Mouse (Mus musculus) liver, embryonic 13.5 days (tissue): Measurements from ENCODE around the gene Gm43951. TPM values are rescaled to one million over a fixed set of nuclear protein-coding genes. Genes with fewer than 3 reads are reported as not detected.
"Not testable (repeated sequence)": the region's sequence is repeated elsewhere in the genome, so short reads cannot be mapped to it uniquely, and the experiment has no call there.

Source experiments
- ATAC-seq: fragments of 200-750 bp; cut with Nextera tagmentation; 2 replicates; pipeline ENCODE4 v1.8.0; 2017; ENCODE audit warnings: low read depth, mild to moderate bottlenecking, moderate number of reproducible peaks, moderate library complexity
- DNase-seq: peaks from one replicate; pipeline ENCODE4 v3.0.0; 2022
- H3K27ac ChIP-seq: fragments of 300-500 bp; sonication (generic); 2 replicates; pipeline ENCODE4 v1.5.1; 2015; ENCODE audit warnings: moderate library complexity, mild to moderate bottlenecking, inconsistent platforms
- H3K27me3 ChIP-seq: fragments of 300-500 bp; sonication (generic); 2 replicates; pipeline ENCODE4 v1.6.1; 2015; ENCODE audit warnings: mild to moderate bottlenecking, inconsistent platforms
- H3K36me3 ChIP-seq: fragments of 300-500 bp; sonication (generic); 2 replicates; pipeline ENCODE4 v1.6.1; 2015; ENCODE audit warnings: mild to moderate bottlenecking, inconsistent platforms
- H3K4me1 ChIP-seq: fragments of 300-500 bp; sonication (generic); replicated peaks from 2 replicates; pipeline ENCODE4 v1.6.1; 2015; ENCODE audit warnings: inconsistent platforms
- H3K4me2 ChIP-seq: fragments of 300-500 bp; sonication (generic); 2 replicates; pipeline ENCODE4 v1.6.1; 2015; ENCODE audit warnings: inconsistent platforms, mild to moderate bottlenecking, moderate library complexity
- H3K4me3 ChIP-seq: fragments of 300-500 bp; sonication (generic); replicated peaks from 2 replicates; pipeline ENCODE4 v1.5.1; 2015; ENCODE audit warnings: mild to moderate bottlenecking, inconsistent platforms
- H3K9ac ChIP-seq: fragments of 300-500 bp; sonication (generic); 2 replicates; pipeline ENCODE4 v1.6.1; 2015; ENCODE audit warnings: mild to moderate bottlenecking, inconsistent platforms
- H3K9me3 ChIP-seq: fragments of 300-500 bp; sonication (generic); replicated peaks from 2 replicates; pipeline ENCODE4 v1.6.1; 2016; ENCODE audit warnings: inconsistent platforms
- WGBS: fragments of 180-500 bp; shearing (Covaris S2); methylation state at CpG from one replicate; pipeline ENCODE4 v1.1.7; 2015; ENCODE audit not compliant: insufficient replicate concordance; 5-methylcytosine and 5-hydroxymethylcytosine counted together
- polyA plus RNA-seq: library from polyadenylated mRNA; unstranded; fragments of >200 nt; fragmentation: Nextera tagmentation; extraction: Ambion mirVana; gene quantifications from 2 replicates; pipeline ENCODE4 v1.2.1, GENCODE M21; 2015

Gm43951 gene
- polyA plus RNA-seq, 1 experiment from 2014 or later = not detected

DNA sequence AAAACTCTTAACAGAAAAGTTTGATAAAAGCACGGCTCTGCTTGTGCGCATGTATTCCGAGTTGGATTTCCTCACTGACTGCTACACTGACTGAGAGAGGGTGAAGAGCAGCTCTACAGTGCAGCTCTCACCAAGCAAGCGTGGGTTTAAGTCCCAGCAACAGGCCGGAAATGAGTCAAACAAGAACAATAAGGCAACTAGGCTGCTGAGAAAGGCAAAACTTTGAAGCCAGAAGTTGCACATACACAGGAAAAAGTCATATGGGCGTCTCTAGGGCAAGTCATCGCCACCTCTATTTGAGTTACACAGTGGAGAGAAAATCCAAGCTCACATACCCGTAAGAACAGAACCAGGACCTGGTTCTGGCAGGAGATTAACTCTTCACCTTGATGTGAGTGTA, 10.1 kb downstream of the Gm43951 start:
- H3K36me3 ChIP-seq = peaks cover 27% of the 10 kb centered on the region
- H3K9ac ChIP-seq = no peak overlapping the region
- no peak overlapping the region for H3K27ac ChIP-seq
- no peak overlapping the region for H3K4me3 ChIP-seq
- H3K9me3 ChIP-seq = no peaks in the 10 kb centered on the region
- no peaks in the 10 kb centered on the region for H3K27me3 ChIP-seq
- 75% methylated on average over 8 of the region's 8 CpGs for WGBS
- ATAC-seq (no peak), DNase-seq (no peak)
- 0 out of 2 replicates have a peak, but pooled peaks cover 3% of the 10 kb centered on the region for H3K4me1 ChIP-seq
- H3K4me2 ChIP-seq = no peak overlapping the region

DNA sequence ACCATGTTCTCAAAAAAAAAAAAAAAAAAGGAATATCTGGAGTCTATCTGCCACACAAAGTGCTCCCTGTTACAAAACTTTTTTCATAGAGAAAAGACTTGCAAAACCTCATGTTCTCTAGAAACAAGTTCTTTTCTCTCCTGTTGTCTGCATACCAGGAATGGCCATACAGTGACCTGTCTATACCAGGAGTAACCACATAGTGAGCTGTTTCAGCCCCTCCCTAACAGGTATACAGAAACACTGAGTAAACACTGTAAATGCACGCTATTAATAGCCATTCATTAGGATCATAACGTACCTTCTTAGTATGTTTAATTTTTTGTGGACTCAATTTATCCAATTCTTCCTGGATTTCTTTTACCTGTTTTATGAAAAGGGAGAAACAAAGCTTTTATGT, 12.4 kb downstream of the Gm43951 start:
- 76% methylated on average over 2 of the region's 2 CpGs for WGBS
- H3K27me3 ChIP-seq = no peaks in the 10 kb centered on the region
- H3K4me3 ChIP-seq = no peak overlapping the region
- ATAC-seq (no peak), DNase-seq (no peak)
- peaks cover 36% of the 10 kb centered on the region for H3K36me3 ChIP-seq
- H3K4me2 ChIP-seq = no peak overlapping the region
- no peaks in the 10 kb centered on the region for H3K9me3 ChIP-seq
- H3K27ac ChIP-seq = no peak overlapping the region
- no peak overlapping the region for H3K9ac ChIP-seq
- 0 out of 2 replicates have a peak, but pooled peaks cover 3% of the 10 kb centered on the region for H3K4me1 ChIP-seq

- no peak overlapping the region for H3K4me2 ChIP-seq
- H3K36me3 ChIP-seq = peaks cover 26% of the 10 kb centered on the region
- DNase-seq (no peak), ATAC-seq (no peak)
- WGBS = 74% methylated on average over 1 of the region's 1 CpGs
- H3K4me1 ChIP-seq = no peaks in the 10 kb centered on the region
- no peak overlapping the region for H3K27ac ChIP-seq
- no peaks in the 10 kb centered on the region for H3K9me3 ChIP-seq
- no peak overlapping the region for H3K4me3 ChIP-seq
- H3K9ac ChIP-seq = no peak overlapping the region
- H3K27me3 ChIP-seq = no peaks in the 10 kb centered on the region
These were observed 15.8 kb downstream of the Gm43951 start for GRCm38 (mm10) chr11:72190857-72191256.

DNA sequence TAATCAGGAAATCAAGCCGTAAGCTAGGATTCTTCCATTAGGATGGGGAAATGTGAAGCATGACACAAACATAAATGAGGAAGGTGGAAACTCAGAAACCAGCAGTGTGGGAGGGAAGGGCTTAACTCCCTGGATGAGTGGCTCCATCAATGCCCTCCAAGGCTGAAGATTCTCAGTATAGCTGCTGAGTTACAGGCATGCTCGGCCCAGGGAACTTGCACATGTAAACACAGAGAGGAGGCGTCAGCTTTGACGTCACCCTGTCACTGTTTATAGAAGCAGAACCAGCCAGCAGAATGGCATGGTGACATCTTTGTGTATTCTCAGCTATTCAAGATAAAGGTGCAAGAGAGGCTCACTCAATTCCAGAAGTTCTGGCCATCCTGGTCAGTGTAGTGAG, 22.4 kb downstream of the Gm43951 start:
- no peak overlapping the region for H3K27ac ChIP-seq
- H3K4me2 ChIP-seq = no peak overlapping the region
- H3K27me3 ChIP-seq = no peaks in the 10 kb centered on the region
- H3K36me3 ChIP-seq = peaks cover 33% of the 10 kb centered on the region
- no peaks in the 10 kb centered on the region for H3K9me3 ChIP-seq
- H3K4me3 ChIP-seq = no peak overlapping the region
- no peaks in the 10 kb centered on the region for H3K4me1 ChIP-seq
- 75% methylated on average over 4 of the region's 4 CpGs for WGBS
- ATAC-seq = no peak
- no peak for DNase-seq
- H3K9ac ChIP-seq = no peak overlapping the region

DNA sequence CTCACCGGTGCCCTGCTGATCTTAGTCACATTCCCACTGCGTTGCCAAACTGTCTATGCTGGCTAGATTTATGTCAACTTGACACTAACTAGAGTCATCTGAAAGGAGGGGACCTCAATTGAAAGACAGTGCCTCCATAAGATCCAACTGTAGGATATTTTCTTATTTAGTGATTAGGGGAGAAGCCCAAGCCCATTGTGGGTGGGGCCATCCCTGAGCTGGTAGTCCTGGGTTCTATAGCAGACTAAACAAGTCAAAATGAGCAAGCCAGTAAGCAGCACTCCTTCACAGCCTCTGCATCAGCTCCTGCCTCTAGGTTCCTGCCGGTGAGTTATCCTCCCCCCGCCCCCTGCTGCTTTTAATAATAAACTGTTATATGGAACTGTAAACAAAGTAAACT, 25.5 kb downstream of the Gm43951 start:
- Histone ChIP-seq H3K9ac (no peak overlapping the region), H3K27ac (no peak overlapping the region), H3K4me3 (no peak overlapping the region), H3K4me1 (no peaks in the 10 kb centered on the region), H3K9me3 (no peaks in the 10 kb centered on the region), H3K4me2 (no peak overlapping the region), H3K27me3 (no peaks in the 10 kb centered on the region), H3K36me3 (peaks cover 35% of the 10 kb centered on the region)
- 82% methylated on average over 4 of the region's 4 CpGs for WGBS
- DNase-seq = no peak
- ATAC-seq = no peak

DNA sequence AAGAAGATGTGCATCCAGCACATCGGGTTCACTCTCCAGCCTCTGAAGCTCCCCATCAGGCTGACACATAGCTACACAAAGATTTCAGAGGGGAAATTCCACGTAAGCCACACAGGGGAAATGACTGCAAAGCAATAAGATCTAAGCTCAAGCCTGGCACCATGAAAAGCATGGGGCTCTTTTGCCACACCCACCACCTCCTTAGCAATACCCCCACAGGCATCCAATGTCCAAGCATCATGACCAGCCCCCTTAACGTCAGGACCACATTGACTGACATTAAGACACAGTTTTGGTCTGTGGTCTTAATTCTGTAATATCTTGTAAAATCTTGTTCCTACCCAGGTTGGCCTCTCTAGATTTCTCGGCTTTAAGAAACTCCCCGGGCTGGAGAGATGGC, 26.1 kb downstream of the Gm43951 start:
- H3K4me2 ChIP-seq = no peak overlapping the region
- H3K27me3 ChIP-seq = no peaks in the 10 kb centered on the region
- WGBS = 75% methylated on average over 5 of the region's 5 CpGs
- H3K27ac ChIP-seq = no peak overlapping the region
- H3K4me3 ChIP-seq = no peak overlapping the region
- H3K9ac ChIP-seq = no peak overlapping the region
- no peak for ATAC-seq
- peaks cover 40% of the 10 kb centered on the region for H3K36me3 ChIP-seq
- H3K9me3 ChIP-seq = no peaks in the 10 kb centered on the region
- no peaks in the 10 kb centered on the region for H3K4me1 ChIP-seq
- no peak for DNase-seq

DNA sequence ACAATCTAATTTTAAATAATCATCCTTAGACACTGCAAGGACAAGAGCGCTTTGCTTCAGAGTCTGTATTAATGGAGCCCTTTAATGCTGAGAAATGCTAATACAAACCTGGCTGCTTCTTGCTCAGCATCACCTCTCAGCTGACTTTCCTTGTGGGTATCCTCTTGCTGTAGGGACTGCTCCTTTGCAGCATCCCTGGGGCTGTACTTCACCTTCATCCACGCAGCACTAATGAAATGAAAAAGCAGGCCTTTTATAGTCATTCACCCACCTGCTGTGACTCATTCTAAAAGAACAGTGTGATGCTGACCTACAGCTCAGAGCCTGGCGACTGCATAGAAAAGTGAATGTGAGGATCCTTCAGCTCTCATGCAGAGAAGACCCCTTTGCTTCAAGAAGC, 30.1 kb downstream of the Gm43951 start:
- WGBS = 67% methylated on average over 3 of the region's 3 CpGs
- peaks cover 41% of the 10 kb centered on the region for H3K36me3 ChIP-seq

GRCm38 (mm10) chr11:72175966-72176365, 30.7 kb downstream of the Gm43951 start:
- H3K9me3 ChIP-seq = no peaks in the 10 kb centered on the region
- H3K4me1 ChIP-seq = no peaks in the 10 kb centered on the region
- peaks cover 38% of the 10 kb centered on the region for H3K36me3 ChIP-seq
- no peak overlapping the region for H3K27ac ChIP-seq
- WGBS = 81% methylated on average over 5 of the region's 5 CpGs
- H3K27me3 ChIP-seq = no peaks in the 10 kb centered on the region
- no peak overlapping the region for H3K4me2 ChIP-seq
- ATAC-seq (no peak), DNase-seq (no peak)
- no peak overlapping the region for H3K4me3 ChIP-seq
- no peak overlapping the region for H3K9ac ChIP-seq

More for the DNA sequence above, 30.1 kb downstream of the Gm43951 start:
- ATAC-seq (no peak), DNase-seq (no peak)
- H3K4me2 ChIP-seq = no peak overlapping the region
- no peak overlapping the region for H3K9ac ChIP-seq
- no peak overlapping the region for H3K27ac ChIP-seq
- H3K4me1 ChIP-seq = no peaks in the 10 kb centered on the region
- H3K4me3 ChIP-seq = no peak overlapping the region
- no peaks in the 10 kb centered on the region for H3K9me3 ChIP-seq
- no peaks in the 10 kb centered on the region for H3K27me3 ChIP-seq

- Histone ChIP-seq H3K9me3 (no peaks in the 10 kb centered on the region), H3K36me3 (peaks cover 38% of the 10 kb centered on the region), H3K4me2 (no peak overlapping the region), H3K27ac (no peak overlapping the region), H3K27me3 (no peaks in the 10 kb centered on the region), H3K4me1 (no peaks in the 10 kb centered on the region), H3K4me3 (no peak overlapping the region), H3K9ac (no peak overlapping the region)
- 84% methylated on average over 6 of the region's 6 CpGs for WGBS
- no peak for ATAC-seq
- no peak for DNase-seq
These were observed 31.9 kb downstream of the Gm43951 start for GRCm38 (mm10) chr11:72174721-72175120.

DNA sequence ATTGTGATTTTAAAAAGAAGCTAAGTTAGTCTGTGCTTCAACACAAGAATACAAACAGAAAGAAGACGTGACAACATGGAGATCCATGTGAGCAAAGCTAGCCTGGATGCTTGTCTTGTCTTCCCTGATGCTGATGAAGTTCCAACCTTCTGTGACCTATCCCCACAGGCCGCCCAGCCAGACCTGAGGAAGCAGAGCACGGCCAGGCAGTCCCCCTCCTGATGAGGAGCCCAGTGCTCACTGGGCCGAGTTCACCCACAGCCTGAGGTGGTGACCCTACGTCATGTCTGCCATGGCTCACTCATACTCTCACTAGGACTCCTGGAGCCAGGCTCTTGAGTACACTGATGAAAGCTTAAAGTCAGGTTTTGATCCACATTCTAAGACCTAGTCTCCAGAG, 33.1 kb downstream of the Gm43951 start:
- no peak overlapping the region for H3K27ac ChIP-seq
- H3K4me3 ChIP-seq = no peak overlapping the region
- H3K27me3 ChIP-seq = no peaks in the 10 kb centered on the region
- no peak overlapping the region for H3K9ac ChIP-seq
- DNase-seq = no peak
- no peak overlapping the region for H3K4me2 ChIP-seq
- H3K36me3 ChIP-seq = peaks cover 36% of the 10 kb centered on the region
- no peak for ATAC-seq
- no peaks in the 10 kb centered on the region for H3K4me1 ChIP-seq
- WGBS = 78% methylated on average over 5 of the region's 5 CpGs
- no peaks in the 10 kb centered on the region for H3K9me3 ChIP-seq

DNA sequence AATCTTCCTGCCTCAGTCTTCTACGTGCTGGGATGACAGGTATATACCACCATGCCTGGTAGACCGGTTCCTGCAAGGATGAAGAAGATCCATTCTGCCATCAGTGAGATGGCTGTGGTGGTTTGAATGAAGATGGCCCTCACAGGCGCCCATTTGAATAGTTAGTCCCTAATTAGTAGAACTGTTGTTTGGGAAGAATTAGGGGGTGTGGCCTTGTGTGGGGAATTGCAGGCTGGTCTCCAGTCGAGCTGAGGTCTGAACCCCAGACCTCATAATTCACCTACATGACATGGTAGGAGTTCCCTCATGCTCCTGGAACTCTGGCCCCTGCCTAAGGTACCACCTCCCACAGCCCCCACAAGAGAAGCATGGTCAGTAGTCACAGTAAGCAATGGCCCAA, 34.7 kb downstream of the Gm43951 start:
- H3K27ac ChIP-seq, H3K9me3 ChIP-seq, H3K27me3 ChIP-seq, DNase-seq, H3K4me3 ChIP-seq, H3K9ac ChIP-seq, H3K4me2 ChIP-seq, H3K4me1 ChIP-seq, ATAC-seq: not testable (repeated sequence)
- WGBS = 73% methylated on average over 4 of the region's 4 CpGs
- peaks cover 34% of the 10 kb centered on the region for H3K36me3 ChIP-seq

- H3K27me3 ChIP-seq = no peaks in the 10 kb centered on the region
- no peaks in the 10 kb centered on the region for H3K9me3 ChIP-seq
- no peaks in the 10 kb centered on the region for H3K4me1 ChIP-seq
- H3K9ac ChIP-seq = no peak overlapping the region
- ATAC-seq = peak; percentile 54; the same call in 1 of the 2 replicates
- whole genome bisulfite sequencing = 61% methylated on average over 4 of the region's 4 CpGs
- no peak overlapping the region for H3K4me3 ChIP-seq
- H3K27ac ChIP-seq = no peak overlapping the region
- peaks cover 38% of the 10 kb centered on the region for H3K36me3 ChIP-seq
- H3K4me2 ChIP-seq = no peak overlapping the region
- DNase-seq = no peak
These were observed 36.8 kb downstream of the Gm43951 start for GRCm38 (mm10) chr11:72169871-72170270.
